Comparison of ENCODE assay signal across 15 mouse cellular contexts in the genomic region with DNA sequence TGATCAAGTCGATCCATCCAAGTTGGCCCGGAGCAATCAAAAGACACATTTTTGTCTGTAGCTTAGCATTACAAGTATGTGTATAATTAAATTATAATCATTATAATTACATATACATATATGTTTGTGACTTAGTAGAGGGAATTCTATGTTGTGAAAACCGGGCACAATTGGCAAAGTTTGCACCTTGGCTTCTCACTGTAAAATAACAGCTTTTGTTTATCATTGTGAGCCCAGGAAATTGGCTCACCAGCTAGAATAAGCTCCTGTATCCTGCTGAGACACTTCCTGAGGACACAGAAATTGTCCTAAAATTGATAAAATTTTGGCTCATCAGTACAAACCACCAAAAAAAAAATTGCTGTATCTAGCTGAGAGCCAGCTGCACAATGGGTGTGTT.
"Had no signal": no experiment of that assay in that cellular context is flagged by ENCODE, and none has a peak within 500 bp of the region (broad histone marks: within the 10 kb centered on the region; RNA-seq: fewer than 3 reads in every experiment).

No protein-coding gene starts in this region.

- H3K4me2 ChIP-seq: liver, embryonic 11.5 days; liver, embryonic 15.5 days; midbrain, embryonic 11.5 days; midbrain, embryonic 15.5 days; neural tube, embryonic 12.5 days had no signal

- DNase-seq: kidney, postnatal 25 days; layer of hippocampus, adult 9-11 months; lung, adult 2 months; lung, postnatal 10 days; lung, postnatal 4 days; thymus, adult 18-20 months; thymus, postnatal 14 days had no signal

- H3K9ac ChIP-seq: liver, embryonic 15.5 days; midbrain, embryonic 15.5 days; neural tube, embryonic 12.5 days had no signal

- H3K36me3 ChIP-seq: liver, embryonic 15.5 days; midbrain, embryonic 15.5 days; neural tube, embryonic 12.5 days had no signal

- H3K27me3 ChIP-seq: liver, embryonic 15.5 days; megakaryocyte, embryonic 14.5 days; midbrain, embryonic 15.5 days; neural tube, embryonic 12.5 days had no signal

- H3K4me3 ChIP-seq: limb, embryonic 10.5 days; liver, embryonic 15.5 days; midbrain, embryonic 15.5 days; neural tube, embryonic 12.5 days had no signal

- H3K4me1 ChIP-seq: liver, embryonic 15.5 days; midbrain, embryonic 15.5 days had no signal

- H3K27ac ChIP-seq: limb, embryonic 10.5 days; liver, embryonic 15.5 days; midbrain, embryonic 15.5 days; neural tube, embryonic 12.5 days; stomach, postnatal 0 days had no signal

- ATAC-seq: midbrain, embryonic 15.5 days had no signal

- H3K9me3 ChIP-seq: limb, embryonic 10.5 days; liver, embryonic 15.5 days; megakaryocyte, embryonic 14.5 days; midbrain, embryonic 15.5 days; neural tube, embryonic 12.5 days had no signal
